Mouse (Mus musculus) midbrain, embryonic 16.5 days (tissue): Measurements from ENCODE around the gene Slc35b2. TPM values are rescaled to one million over a fixed set of nuclear protein-coding genes. Genes with fewer than 3 reads are reported as not detected.

Experiments
- ATAC-seq: fragments of 200-750 bp; cut with Nextera tagmentation; 2 replicates; pipeline ENCODE4 v1.8.0; 2017; ENCODE audit warnings: moderate TSS enrichment
- H3K27ac ChIP-seq: fragments of 300-500 bp; sonication (generic); 2 replicates; pipeline ENCODE4 v1.5.1; 2014; ENCODE audit warnings: mild to moderate bottlenecking, low read length, mixed read lengths
- H3K27me3 ChIP-seq: fragments of 300-500 bp; sonication (generic); 2 replicates; pipeline ENCODE4 v1.6.1; 2014; ENCODE audit warnings: low read depth, low read length, mixed read lengths; ENCODE audit not compliant: control insufficient read depth, insufficient read depth
- H3K36me3 ChIP-seq: fragments of 300-500 bp; sonication (generic); 2 replicates; pipeline ENCODE4 v1.6.1; 2014; ENCODE audit warnings: mild to moderate bottlenecking, low read length, moderate library complexity, mixed read lengths; ENCODE audit not compliant: control insufficient read depth, insufficient read depth
- H3K4me1 ChIP-seq: fragments of 300-500 bp; sonication (generic); 2 replicates; pipeline ENCODE4 v1.6.1; 2014; ENCODE audit warnings: mild to moderate bottlenecking, low read length, mixed read lengths; ENCODE audit not compliant: control insufficient read depth, insufficient read depth
- H3K4me2 ChIP-seq: fragments of 300-500 bp; sonication (generic); 2 replicates; pipeline ENCODE4 v1.6.1; 2014; ENCODE audit warnings: mild to moderate bottlenecking, low read length, mixed read lengths
- H3K4me3 ChIP-seq: fragments of 300-500 bp; sonication (generic); 2 replicates; pipeline ENCODE4 v1.5.1; 2014; ENCODE audit warnings: low read depth, mild to moderate bottlenecking, low read length, moderate library complexity, mixed read lengths
- H3K9ac ChIP-seq: fragments of 300-500 bp; sonication (generic); 2 replicates; pipeline ENCODE4 v1.6.1; 2014; ENCODE audit warnings: low read depth, low read length, mixed read lengths
- H3K9me3 ChIP-seq: fragments of 300-500 bp; sonication (generic); replicated peaks from 2 replicates; pipeline ENCODE4 v1.6.1; 2014; ENCODE audit warnings: mild to moderate bottlenecking, low read length, mixed read lengths; ENCODE audit not compliant: control insufficient read depth, poor library complexity, severe bottlenecking
- WGBS: fragments of 180-500 bp; shearing (Covaris S2); extraction: QIAGEN DNeasy Blood & Tissue Kit; methylation state at CpG from one replicate; pipeline ENCODE4 v1.1.7; 2014; 5-methylcytosine and 5-hydroxymethylcytosine counted together
- polyA plus RNA-seq: library from polyadenylated mRNA; unstranded; fragments of >200 nt; fragmentation: Nextera tagmentation; extraction: Ambion mirVana; gene quantifications from 2 replicates; pipeline ENCODE4 v1.2.1, GENCODE M21; 2015

Slc35b2 gene
- polyA plus RNA-seq, 1 experiment from 2014 or later = 79.6 TPM

GRCm38 (mm10) chr17:45584096-45584896, 20.6 kb downstream of the Slc35b2 start:
- peak; percentile 61 for ATAC-seq
- Histone ChIP-seq H3K9me3 (no peaks in the 10 kb centered on the region), H3K4me2 (no peak overlapping the region), H3K9ac (no peak overlapping the region), H3K4me1 (peaks cover 13% of the 10 kb centered on the region), H3K4me3 (no peak overlapping the region), H3K36me3 (no peaks in the 10 kb centered on the region), H3K27ac (peak overlapping the region; percentile 73), H3K27me3 (no peaks in the 10 kb centered on the region)
- 38% methylated on average over 12 of the region's 12 CpGs for WGBS

DNA sequence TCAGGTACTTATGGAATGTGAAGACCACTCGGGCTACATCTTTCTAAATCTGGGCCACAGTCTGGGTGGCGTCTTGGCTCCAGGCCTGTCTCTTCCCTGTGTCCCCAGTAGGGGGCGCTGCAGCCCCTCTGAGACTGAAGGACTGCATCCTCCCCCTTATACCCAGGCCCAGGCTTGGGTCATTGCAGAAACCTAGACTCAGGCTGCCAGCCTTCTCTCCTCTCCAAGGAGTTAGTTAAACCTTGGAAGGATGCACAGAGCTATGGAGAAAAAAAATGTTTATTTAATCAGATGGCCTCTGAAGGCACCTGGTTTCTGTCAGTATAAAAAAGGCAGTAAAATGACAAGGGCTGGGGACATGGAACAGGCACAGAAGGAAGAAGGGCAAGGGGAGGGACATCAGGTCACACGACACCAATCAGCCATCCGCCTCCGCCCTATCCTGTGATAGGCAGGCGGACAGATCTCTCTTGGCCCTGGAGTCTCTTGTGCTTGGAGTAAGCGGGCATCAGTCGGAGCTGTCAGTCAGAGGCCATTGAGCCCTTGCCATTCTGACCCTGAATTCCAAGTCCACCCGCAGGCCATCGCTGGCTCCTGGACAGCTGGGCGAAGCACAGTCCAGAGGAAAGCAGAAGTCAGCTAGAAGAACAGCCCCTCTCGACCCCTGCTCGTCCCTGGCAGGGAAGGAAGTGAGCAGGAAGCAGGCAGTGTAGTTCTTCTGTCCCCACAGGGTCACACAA, 21.4 kb downstream of the Slc35b2 start:
- ATAC-seq = peak; percentile 61
- peak overlapping the region; percentile 73 for H3K27ac ChIP-seq
- H3K36me3 ChIP-seq = no peaks in the 10 kb centered on the region
- H3K9ac ChIP-seq = 0 out of 2 replicates have a peak overlapping the region, but pooled peaks have one; percentile 31
- peaks cover 13% of the 10 kb centered on the region for H3K4me1 ChIP-seq
- H3K9me3 ChIP-seq = no peaks in the 10 kb centered on the region
- 19% methylated on average over 14 of the region's 14 CpGs for WGBS
- no peaks in the 10 kb centered on the region for H3K27me3 ChIP-seq
- H3K4me2 ChIP-seq = no peak overlapping the region
- H3K4me3 ChIP-seq = no peak overlapping the region

DNA sequence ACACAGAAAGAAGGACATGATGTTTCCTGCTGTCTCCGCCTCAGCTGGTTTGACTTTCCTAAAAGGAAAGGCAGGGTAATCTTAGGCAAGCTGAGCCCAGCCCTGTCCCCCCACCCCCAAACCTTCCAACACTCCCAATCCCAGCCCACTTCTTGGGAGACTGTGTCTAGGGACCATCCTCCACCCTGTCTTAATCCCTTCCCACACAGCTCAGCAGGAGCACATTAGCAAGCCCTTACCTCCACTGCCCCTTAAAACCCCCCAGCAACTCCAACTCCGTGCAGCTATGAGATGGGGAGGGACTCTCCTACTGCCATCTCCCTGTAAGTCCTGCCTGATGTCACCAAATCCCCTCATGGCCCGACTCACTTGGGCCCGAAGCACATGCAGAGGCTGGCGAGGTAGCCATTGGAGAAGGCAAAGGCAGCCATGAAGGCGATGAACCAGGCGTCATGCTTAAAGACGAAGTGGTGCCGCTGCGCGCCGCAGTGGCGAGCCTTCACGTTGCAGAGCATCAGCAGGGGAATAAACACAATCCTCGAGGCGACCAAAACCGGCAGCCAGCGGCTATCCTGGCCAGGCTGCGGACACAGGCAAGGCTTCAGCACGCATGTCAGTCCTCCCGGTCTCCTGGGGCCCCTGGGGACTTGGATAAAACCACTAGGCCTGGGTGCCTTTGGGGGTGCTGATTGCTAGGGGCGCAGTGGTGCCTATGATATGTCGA, 22.2 kb downstream of the Slc35b2 start:
- Histone ChIP-seq H3K9me3 (no peaks in the 10 kb centered on the region), H3K4me1 (peaks cover 13% of the 10 kb centered on the region), H3K27ac (peak overlapping the region; percentile 73; the same call in 1 of the 2 replicates), H3K4me2 (no peak overlapping the region), H3K9ac (0 out of 2 replicates have a peak overlapping the region, but pooled peaks have one; percentile 31), H3K4me3 (no peak overlapping the region), H3K27me3 (no peaks in the 10 kb centered on the region), H3K36me3 (no peaks in the 10 kb centered on the region)
- no peak for ATAC-seq
- 45% methylated on average over 23 of the region's 23 CpGs for WGBS

- Histone ChIP-seq H3K4me3 (no peak overlapping the region), H3K4me2 (no peak overlapping the region), H3K27me3 (no peaks in the 10 kb centered on the region), H3K4me1 (peaks cover 13% of the 10 kb centered on the region), H3K27ac (no peak overlapping the region), H3K9ac (no peak overlapping the region), H3K36me3 (no peaks in the 10 kb centered on the region), H3K9me3 (no peaks in the 10 kb centered on the region)
- no peak for ATAC-seq
- WGBS = 98% methylated on average over 3 of the region's 3 CpGs
Observed at GRCm38 (mm10) chr17:45586449-45586837, 22.8 kb downstream of the Slc35b2 start.

DNA sequence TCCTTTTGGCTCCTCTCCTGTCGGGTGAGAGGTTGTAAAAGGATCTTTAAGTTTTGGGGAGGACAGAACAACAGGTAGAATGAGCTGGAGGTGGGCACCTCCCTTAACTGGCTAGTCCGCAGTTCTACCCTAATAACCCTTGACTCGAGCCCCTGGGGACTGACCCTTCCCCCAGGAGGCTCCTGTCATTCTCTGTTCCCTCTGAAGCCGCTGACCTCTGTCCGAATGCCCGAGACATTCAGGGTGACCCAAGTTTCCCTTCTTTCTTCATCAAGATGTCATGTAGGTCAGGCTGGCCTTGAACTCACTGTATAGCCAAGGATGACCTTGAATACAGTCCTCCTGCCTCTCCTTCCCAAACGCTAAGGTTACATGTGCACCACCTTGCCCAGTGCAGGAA, 24.7 kb downstream of the Slc35b2 start:
- Histone ChIP-seq H3K4me1 (peaks cover 21% of the 10 kb centered on the region), H3K36me3 (no peaks in the 10 kb centered on the region), H3K4me2 (no peak overlapping the region), H3K27me3 (no peaks in the 10 kb centered on the region), H3K9me3 (no peaks in the 10 kb centered on the region), H3K27ac (no peak overlapping the region), H3K9ac (no peak overlapping the region), H3K4me3 (no peak overlapping the region)
- WGBS = 96% methylated on average over 7 of the region's 7 CpGs
- ATAC-seq = no peak

DNA sequence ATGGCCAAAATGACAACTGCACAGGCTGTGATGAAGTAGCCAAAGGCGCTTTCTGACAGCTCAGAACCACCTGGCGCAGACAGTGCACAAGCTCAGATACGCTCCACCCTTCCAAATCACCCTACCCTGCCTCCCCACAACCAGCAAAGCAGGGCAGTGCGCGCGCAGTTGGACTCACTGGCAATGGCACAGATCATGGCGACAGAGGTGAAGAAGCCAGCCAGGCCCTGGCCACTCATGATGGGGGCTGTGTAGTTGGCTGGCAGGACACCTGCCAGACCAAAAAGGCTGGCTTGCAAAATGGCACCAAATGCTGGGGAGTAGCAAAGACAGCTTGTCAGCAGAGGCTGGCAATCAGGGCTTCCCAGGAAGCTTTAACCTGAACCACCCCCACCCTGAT, 25.6 kb downstream of the Slc35b2 start:
- no peak overlapping the region for H3K9ac ChIP-seq
- H3K27ac ChIP-seq = no peak overlapping the region
- WGBS = 96% methylated on average over 7 of the region's 7 CpGs
- H3K4me2 ChIP-seq = no peak overlapping the region
- H3K4me1 ChIP-seq = peaks cover 22% of the 10 kb centered on the region
- H3K9me3 ChIP-seq = no peaks in the 10 kb centered on the region
- no peak overlapping the region for H3K4me3 ChIP-seq
- H3K27me3 ChIP-seq = peaks cover 7% of the 10 kb centered on the region
- ATAC-seq = no peak
- no peaks in the 10 kb centered on the region for H3K36me3 ChIP-seq

DNA sequence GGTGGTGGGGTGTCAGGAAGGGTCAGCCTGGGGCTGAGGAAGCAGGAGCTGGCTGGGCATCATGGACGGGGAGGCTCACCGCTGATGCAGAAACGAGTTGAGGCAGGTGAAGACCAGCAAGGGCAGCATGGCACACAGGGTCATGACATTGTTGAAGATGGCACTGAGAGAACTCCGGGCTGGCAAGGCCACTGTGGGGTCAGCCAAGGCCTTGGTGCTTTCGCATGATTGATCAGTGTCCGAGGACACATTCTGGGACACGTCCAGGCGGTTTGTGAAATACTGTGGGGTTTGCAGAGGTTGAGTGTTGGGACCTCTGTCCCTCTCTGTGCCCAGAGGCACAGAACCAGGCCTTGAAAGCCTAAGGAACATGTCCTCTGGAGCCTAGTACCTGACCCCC, 26.2 kb downstream of the Slc35b2 start:
- no peaks in the 10 kb centered on the region for H3K36me3 ChIP-seq
- H3K4me3 ChIP-seq = no peak overlapping the region
- no peak overlapping the region for H3K9ac ChIP-seq
- peaks cover 22% of the 10 kb centered on the region for H3K4me1 ChIP-seq
- no peak overlapping the region for H3K4me2 ChIP-seq
- ATAC-seq = no peak
- H3K27ac ChIP-seq = no peak overlapping the region
- WGBS = 87% methylated on average over 8 of the region's 8 CpGs
- H3K27me3 ChIP-seq = peaks cover 8% of the 10 kb centered on the region
- H3K9me3 ChIP-seq = no peaks in the 10 kb centered on the region

- Histone ChIP-seq H3K9ac (no peak overlapping the region), H3K27ac (no peak overlapping the region), H3K36me3 (no peaks in the 10 kb centered on the region), H3K4me2 (no peak overlapping the region), H3K9me3 (no peaks in the 10 kb centered on the region), H3K4me1 (peaks cover 22% of the 10 kb centered on the region), H3K4me3 (no peak overlapping the region), H3K27me3 (peaks cover 8% of the 10 kb centered on the region)
- whole genome bisulfite sequencing = 85% methylated on average over 6 of the region's 6 CpGs
- ATAC-seq = no peak
Observed at GRCm38 (mm10) chr17:45590410-45590809, 26.7 kb downstream of the Slc35b2 start.
